Mouse (Mus musculus) lung, postnatal 0 days (tissue): ENCODE results near the gene Tas2r143. TPM values are rescaled to one million over a fixed set of nuclear protein-coding genes. Genes with fewer than 3 reads are reported as not detected.

ENCODE experiments used
- ATAC-seq: fragments of 200-750 bp; cut with Nextera tagmentation; 2 replicates; pipeline ENCODE4 v1.8.0; 2017; ENCODE audit warnings: moderate library complexity
- DNase-seq: peaks from one replicate; pipeline ENCODE4 v3.0.0-alpha.2; 2016; ENCODE audit warnings: low spot score
- H3K27ac ChIP-seq: fragments of 300-500 bp; sonication (generic); 2 replicates; pipeline ENCODE4 v1.5.1; 2014; ENCODE audit warnings: antibody characterized with exemption, mild to moderate bottlenecking, low read length, mixed read lengths
- H3K27me3 ChIP-seq: fragments of 300-500 bp; sonication (generic); replicated peaks from 2 replicates; pipeline ENCODE4 v1.6.1; 2014; ENCODE audit warnings: low read length, mixed read lengths; ENCODE audit not compliant: insufficient read depth
- H3K36me3 ChIP-seq: fragments of 300-500 bp; sonication (generic); 2 replicates; pipeline ENCODE4 v1.6.1; 2014; ENCODE audit warnings: low read length, mixed read lengths; ENCODE audit not compliant: insufficient read depth
- H3K4me1 ChIP-seq: fragments of 300-500 bp; sonication (generic); 2 replicates; pipeline ENCODE4 v1.6.1; 2014; ENCODE audit warnings: antibody characterized with exemption, low read depth, low read length, mixed read lengths; ENCODE audit not compliant: insufficient read depth
- H3K4me2 ChIP-seq: fragments of 300-500 bp; sonication (generic); replicated peaks from 2 replicates; pipeline ENCODE4 v1.6.1; 2014; ENCODE audit warnings: low read depth, mild to moderate bottlenecking, low read length, moderate library complexity, mixed read lengths
- H3K4me3 ChIP-seq: fragments of 300-500 bp; sonication (generic); 2 replicates; pipeline ENCODE4 v1.5.1; 2014; ENCODE audit warnings: low read depth, low read length
- H3K9ac ChIP-seq: fragments of 300-500 bp; sonication (generic); replicated peaks from 2 replicates; pipeline ENCODE4 v1.6.1; 2014; ENCODE audit warnings: low read depth, mild to moderate bottlenecking
- H3K9me3 ChIP-seq: fragments of 300-500 bp; sonication (generic); 2 replicates; pipeline ENCODE4 v1.6.1; 2016; ENCODE audit warnings: low read length, mixed read lengths
- CTCF ChIP-seq: IDR thresholded peaks from 2 replicates; pipeline ENCODE4 v1.5.1; 2016; ENCODE audit warnings: antibody characterized with exemption, mild to moderate bottlenecking
- EP300 ChIP-seq: IDR thresholded peaks from 2 replicates; pipeline ENCODE4 v1.6.1; 2016; ENCODE audit warnings: antibody characterized with exemption, mild to moderate bottlenecking, control low read depth
- WGBS: fragments of 180-500 bp; shearing (Covaris S2); extraction: QIAGEN DNeasy Blood & Tissue Kit; methylation state at CpG from one replicate; pipeline ENCODE4 v1.1.7; 2014; 5-methylcytosine and 5-hydroxymethylcytosine counted together
- polyA plus RNA-seq: library from polyadenylated mRNA; unstranded; fragments of >200 nt; fragmentation: Nextera tagmentation; extraction: Ambion mirVana; gene quantifications from 2 replicates; pipeline ENCODE4 v1.2.1, GENCODE M21; 2015

Tas2r143 gene
- polyA plus RNA-seq, 1 experiment from 2014 or later: not detected

- TF ChIP-seq EP300 (0 out of 2 replicates have a peak, but pooled peaks have one; percentile 37), CTCF (no peak)
- DNase-seq (peak; percentile 69), ATAC-seq (no peak)
- Histone ChIP-seq H3K4me3 (peak overlapping the region; percentile 99), H3K4me2 (peak overlapping the region; percentile 84), H3K27me3 (no peaks in the 10 kb centered on the region), H3K36me3 (peaks cover 40% of the 10 kb centered on the region), H3K9ac (no peak overlapping the region; the same call in 1 of the 2 replicates), H3K27ac (0 out of 2 replicates have a peak overlapping the region, but pooled peaks have one; percentile 58), H3K4me1 (peaks cover 31% of the 10 kb centered on the region), H3K9me3 (no peaks in the 10 kb centered on the region)
- WGBS: 37% methylated on average over 11 of the region's 11 CpGs
These were observed 45.7 kb upstream of the Tas2r143 start for GRCm38 (mm10) chr6:42354076-42355019.

DNA sequence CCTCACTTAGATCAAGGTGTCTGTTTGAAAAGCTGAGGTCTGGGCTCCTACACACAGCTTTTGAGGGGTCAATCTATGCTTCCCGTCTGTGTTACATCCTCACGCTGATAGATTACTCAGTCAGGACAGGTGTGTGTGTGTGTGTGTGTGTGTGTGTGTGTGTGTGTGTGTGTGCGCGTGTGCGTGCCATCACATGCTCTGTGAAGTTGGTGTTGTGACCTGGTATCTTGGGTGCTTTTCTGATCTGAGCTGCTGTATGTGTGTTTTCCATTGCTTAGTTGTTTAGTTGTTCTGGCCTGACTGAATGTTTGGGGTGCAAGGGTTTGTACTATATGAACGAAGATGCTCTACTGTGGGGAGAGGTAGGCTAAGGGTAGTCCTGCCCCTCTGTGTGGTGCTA is 44.7 kb upstream of the Tas2r143 start:
- Histone ChIP-seq H3K27me3 (no peaks in the 10 kb centered on the region), H3K9ac (no peak overlapping the region), H3K9me3 (no peaks in the 10 kb centered on the region), H3K27ac (no peak overlapping the region), H3K36me3 (peaks cover 46% of the 10 kb centered on the region), H3K4me2 (peak overlapping the region; percentile 84), H3K4me1 (peaks cover 31% of the 10 kb centered on the region), H3K4me3 (no peak overlapping the region)
- DNase-seq (no peak), ATAC-seq (no peak)
- TF ChIP-seq CTCF (no peak), EP300 (no peak)
- WGBS: 89% methylated on average over 6 of the region's 6 CpGs

- H3K9me3 ChIP-seq: no peaks in the 10 kb centered on the region
- no peak for DNase-seq
- no peaks in the 10 kb centered on the region for H3K27me3 ChIP-seq
- peaks cover 27% of the 10 kb centered on the region for H3K4me1 ChIP-seq
- no peak for TF ChIP-seq EP300
- H3K4me3 ChIP-seq: no peak overlapping the region
- ATAC-seq: no peak
- H3K27ac ChIP-seq: no peak overlapping the region
- peaks cover 46% of the 10 kb centered on the region for H3K36me3 ChIP-seq
- WGBS: 90% methylated on average over 13 of the region's 13 CpGs
- H3K9ac ChIP-seq: no peak overlapping the region
- no peak overlapping the region for H3K4me2 ChIP-seq
These were observed 44.0 kb upstream of the Tas2r143 start for GRCm38 (mm10) chr6:42355794-42356600.

DNA sequence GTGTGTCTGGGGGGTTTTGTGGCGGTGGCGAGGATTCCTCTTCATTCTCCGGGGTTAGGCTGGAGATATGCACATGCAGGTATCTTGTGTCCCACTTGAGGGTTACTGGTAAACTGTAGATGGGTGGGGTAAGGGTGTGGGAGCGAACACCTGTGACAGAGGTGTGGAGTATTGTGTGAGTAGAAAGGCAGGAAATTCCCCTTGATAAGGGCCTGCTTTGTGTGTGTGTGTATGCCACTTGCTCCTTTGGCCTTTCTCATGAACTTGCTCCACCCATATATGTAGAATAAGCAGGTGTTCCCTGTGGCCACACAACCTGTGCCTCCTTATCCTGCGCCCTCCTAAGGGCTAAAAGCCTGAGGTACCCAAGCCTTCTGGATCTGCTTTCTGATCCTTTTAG is 43.1 kb upstream of the Tas2r143 start:
- WGBS: 69% methylated on average over 5 of the region's 5 CpGs
- 0 out of 2 replicates have a peak overlapping the region, but pooled peaks have one; percentile 3 for H3K4me2 ChIP-seq
- peak overlapping the region; percentile 38; the same call in 1 of the 2 replicates for H3K27ac ChIP-seq
- no peaks in the 10 kb centered on the region for H3K27me3 ChIP-seq
- H3K9ac ChIP-seq: no peak overlapping the region
- peaks cover 19% of the 10 kb centered on the region for H3K4me1 ChIP-seq
- DNase-seq (no peak), ATAC-seq (no peak)
- no peaks in the 10 kb centered on the region for H3K9me3 ChIP-seq
- no peak overlapping the region for H3K4me3 ChIP-seq
- TF ChIP-seq CTCF (no peak), EP300 (no peak)
- H3K36me3 ChIP-seq: peaks cover 46% of the 10 kb centered on the region

DNA sequence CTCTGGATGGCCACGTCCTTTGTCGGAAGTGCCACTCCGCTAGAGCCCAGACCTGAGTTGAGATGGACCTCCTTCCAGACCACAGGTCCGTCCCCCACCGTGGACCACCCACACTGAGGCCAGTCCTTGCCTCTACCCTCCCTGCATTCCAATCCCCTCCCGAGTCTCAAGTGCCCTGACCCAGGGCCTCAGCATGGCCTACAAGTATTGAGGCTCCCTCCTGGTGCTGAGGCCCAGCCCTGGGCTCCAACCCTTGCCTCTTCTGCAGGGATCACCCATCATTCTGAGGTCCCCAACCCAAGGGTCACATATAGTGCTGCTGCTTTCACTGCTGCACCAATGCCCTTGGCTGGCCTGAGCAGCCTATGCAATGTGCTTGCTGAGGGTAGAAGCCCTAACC is 42.1 kb upstream of the Tas2r143 start:
- no peaks in the 10 kb centered on the region for H3K27me3 ChIP-seq
- no peak overlapping the region for H3K4me3 ChIP-seq
- DNase-seq: no peak
- peaks cover 13% of the 10 kb centered on the region for H3K4me1 ChIP-seq
- WGBS: 40% methylated on average over 6 of the region's 6 CpGs
- no peak overlapping the region for H3K9ac ChIP-seq
- TF ChIP-seq CTCF (no peak), EP300 (no peak)
- H3K36me3 ChIP-seq: peaks cover 46% of the 10 kb centered on the region
- no peak overlapping the region for H3K4me2 ChIP-seq
- no peaks in the 10 kb centered on the region for H3K9me3 ChIP-seq
- H3K27ac ChIP-seq: no peak overlapping the region
- ATAC-seq: no peak

GRCm38 (mm10) chr6:42358901-42359300 is 41.1 kb upstream of the Tas2r143 start:
- ATAC-seq (no peak), DNase-seq (no peak)
- no peak overlapping the region for H3K9ac ChIP-seq
- TF ChIP-seq EP300 (no peak), CTCF (no peak)
- H3K27ac ChIP-seq: 0 out of 2 replicates have a peak overlapping the region, but pooled peaks have one; percentile 7
- 72% methylated on average over 12 of the region's 12 CpGs for WGBS
- H3K4me1 ChIP-seq: peaks cover 8% of the 10 kb centered on the region
- peaks cover 46% of the 10 kb centered on the region for H3K36me3 ChIP-seq
- H3K9me3 ChIP-seq: no peaks in the 10 kb centered on the region
- no peaks in the 10 kb centered on the region for H3K27me3 ChIP-seq
- no peak overlapping the region for H3K4me2 ChIP-seq
- H3K4me3 ChIP-seq: no peak overlapping the region
